Mouse (Mus musculus) MEL (cell line): ENCODE data around the gene Emd. TPM values are rescaled to one million over a fixed set of nuclear protein-coding genes. Genes with fewer than 3 reads are reported as not detected.
A peak's percentile ranks its signal among the peaks of the same experiment; 100 is the strongest.

Experiments used
- DNase-seq: peaks from one replicate; pipeline ENCODE4 v3.0.0; 2011; ENCODE audit warnings: low read depth, low spot score
- H3K27ac ChIP-seq: 2 replicates; pipeline ENCODE4 v1.5.1; 2012; ENCODE audit warnings: low read depth, mild to moderate bottlenecking, control low read depth, low read length, moderate library complexity; ENCODE audit not compliant: control insufficient read depth
- H3K27me3 ChIP-seq, 2 experiments: fragments of 150-350 bp in 1 of 2; sonication (generic) in 1 of 2; 2 replicates each; pipeline ENCODE4 v1.6.1; 2012; ENCODE audit warnings: low read length in 2 of 2, mild to moderate bottlenecking in 2 of 2, improper control_type of control experiment in 1 of 2, moderate library complexity in 1 of 2; ENCODE audit not compliant: insufficient read depth in 2 of 2, control insufficient read depth in 1 of 2
- H3K36me3 ChIP-seq, 2 experiments: 2 replicates each; pipeline ENCODE4 v1.6.1; 2012 to 2014; ENCODE audit warnings: low read length in 2 of 2, improper control_type of control experiment in 1 of 2, inconsistent platforms in 1 of 2, mild to moderate bottlenecking in 1 of 2; ENCODE audit not compliant: insufficient read depth in 2 of 2, control insufficient read depth in 1 of 2
- H3K4me1 ChIP-seq, 2 experiments: fragments of 150-350 bp in 1 of 2; sonication (generic) in 1 of 2; 2 replicates each; pipeline ENCODE4 v1.6.1; 2012; ENCODE audit warnings: low read length in 2 of 2, improper control_type of control experiment in 1 of 2, mild to moderate bottlenecking in 1 of 2; ENCODE audit not compliant: insufficient read depth in 2 of 2, control insufficient read depth in 1 of 2
- H3K4me3 ChIP-seq, 2 experiments: fragments of 150-350 bp in 1 of 2; sonication (generic) in 1 of 2; 2 replicates each; pipeline ENCODE4 v1.5.1; 2012; ENCODE audit warnings: low read depth in 2 of 2, low read length in 2 of 2, mild to moderate bottlenecking in 2 of 2, moderate library complexity in 2 of 2, control low read depth in 1 of 2, improper control_type of control experiment in 1 of 2; ENCODE audit not compliant: control insufficient read depth in 1 of 2, insufficient read depth in 1 of 2
- H3K79me2 ChIP-seq: 2 replicates; pipeline ENCODE4 v1.6.1; 2012; ENCODE audit warnings: mild to moderate bottlenecking, low read length, moderate library complexity; ENCODE audit not compliant: control insufficient read depth, poor library complexity, insufficient read depth
- H3K9ac ChIP-seq: 2 replicates; pipeline ENCODE4 v1.6.1; 2012; ENCODE audit warnings: low read depth, mild to moderate bottlenecking, control low read depth, low read length, moderate library complexity; ENCODE audit not compliant: control insufficient read depth, poor library complexity, severe bottlenecking
- H3K9me3 ChIP-seq: fragments of 150-350 bp; sonication (generic); replicated peaks from 2 replicates; pipeline ENCODE4 v1.6.1; 2012; ENCODE audit warnings: mild to moderate bottlenecking, low read length, improper control_type of control experiment, moderate library complexity; ENCODE audit not compliant: insufficient read depth
- BHLHE40 ChIP-seq: IDR thresholded peaks from 2 replicates; pipeline ENCODE4 v1.6.1; 2012; ENCODE audit warnings: low read depth, mild to moderate bottlenecking, inconsistent platforms, low read length, improper control_type of control experiment, borderline replicate concordance
- CHD1 ChIP-seq: IDR thresholded peaks from 2 replicates; pipeline ENCODE4 v1.6.1; 2012; ENCODE audit warnings: low read depth, mild to moderate bottlenecking, inconsistent platforms, low read length, improper control_type of control experiment
- CHD2 ChIP-seq: IDR thresholded peaks from 2 replicates; pipeline ENCODE4 v1.6.1; 2011; ENCODE audit warnings: low read length, improper control_type of control experiment
- CTCF ChIP-seq, 3 experiments: IDR thresholded peaks in 2 of 3; conservative IDR thresholded peaks in 1 of 3; 2 replicates each; pipeline ENCODE4 v1.5.1; 2011 to 2012; ENCODE audit warnings: low read length in 3 of 3, low read depth in 2 of 3, mild to moderate bottlenecking in 2 of 3, improper control_type of control experiment in 1 of 3, inconsistent platforms in 1 of 3, mixed read lengths in 1 of 3, moderate library complexity in 1 of 3; ENCODE audit not compliant: control insufficient read depth in 1 of 3, insufficient read depth in 1 of 3, poor library complexity in 1 of 3, severe bottlenecking in 1 of 3
- E2F4 ChIP-seq: IDR thresholded peaks from 2 replicates; pipeline ENCODE4 v1.6.1; 2011; ENCODE audit warnings: low read depth, low read length, improper control_type of control experiment, borderline replicate concordance
- EP300 ChIP-seq, 2 experiments: IDR thresholded peaks; 2 replicates each; pipeline ENCODE4 v1.6.1; 2011; ENCODE audit warnings: improper control_type of control experiment in 2 of 2, low read length in 2 of 2, low read depth in 1 of 2, mild to moderate bottlenecking in 1 of 2
- GABPA ChIP-seq: IDR thresholded peaks from 2 replicates; pipeline ENCODE4 v1.6.1; 2012; ENCODE audit warnings: low read depth, mild to moderate bottlenecking, inconsistent platforms, low read length, improper control_type of control experiment, moderate library complexity
- GATA1 ChIP-seq: IDR thresholded peaks from 2 replicates; pipeline ENCODE4 v1.6.1; 2011; ENCODE audit warnings: low read depth, low read length, improper control_type of control experiment
- HCFC1 ChIP-seq: IDR thresholded peaks from 2 replicates; pipeline ENCODE4 v1.6.1; 2012; ENCODE audit warnings: low read depth, mild to moderate bottlenecking, inconsistent platforms, low read length, improper control_type of control experiment, moderate library complexity
- KAT2A ChIP-seq: conservative IDR thresholded peaks from 2 replicates; pipeline ENCODE4 v1.6.1; 2012; ENCODE audit warnings: low read depth, low read length, improper control_type of control experiment, inconsistent platforms
- MAFK ChIP-seq: IDR thresholded peaks from 2 replicates; pipeline ENCODE4 v1.6.1; 2011; ENCODE audit warnings: low read depth, mild to moderate bottlenecking, low read length, improper control_type of control experiment, borderline replicate concordance
- MAX ChIP-seq: IDR thresholded peaks from 2 replicates; pipeline ENCODE4 v1.6.1; 2011; ENCODE audit warnings: low read length, improper control_type of control experiment
- MAZ ChIP-seq: IDR thresholded peaks from 2 replicates; pipeline ENCODE4 v1.6.1; 2012; ENCODE audit warnings: low read depth, mild to moderate bottlenecking, inconsistent platforms, low read length, improper control_type of control experiment
- MYB ChIP-seq: IDR thresholded peaks from 2 replicates; pipeline ENCODE4 v1.6.1; 2011; ENCODE audit warnings: mild to moderate bottlenecking, low read depth, low read length, improper control_type of control experiment
- NELFE ChIP-seq: IDR thresholded peaks from 2 replicates; pipeline ENCODE4 v1.6.1; 2011; ENCODE audit warnings: low read depth, low read length, improper control_type of control experiment
- NRF1 ChIP-seq: IDR thresholded peaks from 2 replicates; pipeline ENCODE4 v1.6.1; 2014; ENCODE audit warnings: low read depth, mild to moderate bottlenecking, inconsistent platforms, low read length, improper control_type of control experiment, moderate library complexity; ENCODE audit not compliant: poor library complexity, insufficient read depth, severe bottlenecking
- RAD21 ChIP-seq: IDR thresholded peaks from 2 replicates; pipeline ENCODE4 v1.6.1; 2011; ENCODE audit warnings: mild to moderate bottlenecking, low read depth, low read length, improper control_type of control experiment
- RCOR1 ChIP-seq: IDR thresholded peaks from 2 replicates; pipeline ENCODE4 v1.6.1; 2012; ENCODE audit warnings: low read depth, mild to moderate bottlenecking, inconsistent platforms, low read length, improper control_type of control experiment
- SIN3A ChIP-seq: IDR thresholded peaks from 2 replicates; pipeline ENCODE4 v1.6.1; 2012; ENCODE audit warnings: low read length, improper control_type of control experiment, inconsistent platforms
- TAL1 ChIP-seq: IDR thresholded peaks from 2 replicates; pipeline ENCODE4 v1.6.1; 2012; ENCODE audit warnings: mild to moderate bottlenecking, inconsistent platforms, low read length, moderate library complexity, mixed read lengths
- TBP ChIP-seq: IDR thresholded peaks from 2 replicates; pipeline ENCODE4 v1.8.0; 2011; ENCODE audit warnings: low read depth, low read length, improper control_type of control experiment
- TCF12 ChIP-seq: IDR thresholded peaks from 2 replicates; pipeline ENCODE4 v1.6.1; 2014; ENCODE audit warnings: low read depth, mild to moderate bottlenecking, inconsistent platforms, low read length, improper control_type of control experiment, moderate library complexity
- UBTF ChIP-seq: IDR thresholded peaks from 2 replicates; pipeline ENCODE4 v1.6.1; 2012; ENCODE audit warnings: low read depth, mild to moderate bottlenecking, inconsistent platforms, low read length, improper control_type of control experiment, moderate library complexity, borderline replicate concordance; ENCODE audit not compliant: insufficient read depth
- USF1 ChIP-seq: IDR thresholded peaks from 2 replicates; pipeline ENCODE4 v1.6.1; 2014; ENCODE audit warnings: low read depth, mild to moderate bottlenecking, inconsistent platforms, low read length, improper control_type of control experiment, moderate library complexity
- USF2 ChIP-seq, 2 experiments: IDR thresholded peaks; 2 replicates each; pipeline ENCODE4 v1.6.1; 2011 to 2012; ENCODE audit warnings: improper control_type of control experiment in 2 of 2, low read length in 2 of 2, borderline replicate concordance in 1 of 2, inconsistent platforms in 1 of 2, low read depth in 1 of 2, mild to moderate bottlenecking in 1 of 2; ENCODE audit not compliant: insufficient read depth in 1 of 2
- ZKSCAN1 ChIP-seq: IDR thresholded peaks from 2 replicates; pipeline ENCODE4 v1.6.1; 2012; ENCODE audit warnings: low read depth, mild to moderate bottlenecking, inconsistent platforms, low read length, improper control_type of control experiment, moderate library complexity
- ZMIZ1 ChIP-seq: IDR thresholded peaks from 2 replicates; pipeline ENCODE4 v1.6.1; 2012; ENCODE audit warnings: low read depth, mild to moderate bottlenecking, inconsistent platforms, low read length, improper control_type of control experiment, moderate library complexity
- ZNF384 ChIP-seq: IDR thresholded peaks from 2 replicates; pipeline ENCODE4 v1.6.1; 2012; ENCODE audit warnings: low read depth, mild to moderate bottlenecking, inconsistent platforms, low read length, improper control_type of control experiment
- polyA plus RNA-seq, 2 experiments: library from polyadenylated mRNA; stranded (reverse) in 1 of 2; unstranded in 1 of 2; fragments of >175 nt in 1 of 2; fragments of >200 nt in 1 of 2; gene quantifications; 2 replicates each; pipeline versions ENCODE4 v1.2.1 to v1.2.4; 2012; ENCODE audit warnings: low replicate concordance in 2 of 2, low read depth in 1 of 2; ENCODE audit not compliant: insufficient read length in 2 of 2, insufficient read depth in 1 of 2, missing spikeins in 1 of 2
- total RNA-seq: library from RNA; depleted of rRNA; stranded (reverse); fragments of 300-350 nt; gene quantifications from 2 replicates; pipeline ENCODE4 v1.2.3, GENCODE M21; 2012

Gene Emd
- total and polyA plus RNA-seq, 3 experiments: 55.5 to 157 (median 130) TPM

GRCm38 (mm10) chrX:74293431-74293830 lies 38.9 kb downstream of the Emd start:
- H3K9me3 ChIP-seq: no peaks in the 10 kb centered on the region
- peaks cover 0 to 9% of the 10 kb centered on the region in 2 experiments; a peak in 2 of 4 replicates for H3K36me3 ChIP-seq
- peaks cover 10% of the 10 kb centered on the region for H3K79me2 ChIP-seq
- H3K4me3 ChIP-seq: no peak overlapping the region
- H3K4me1 ChIP-seq: peaks cover under 1 to 4% of the 10 kb centered on the region in 2 experiments; a peak in 3 of 4 replicates
- DNase-seq: peak; percentile 54
- H3K27me3 ChIP-seq: no peaks in the 10 kb centered on the region
- H3K27ac ChIP-seq: peak overlapping the region; percentile 16; the same call in 1 of the 2 replicates
- peak; percentile 90 for TF ChIP-seq GATA1
- no peak for TF ChIP-seq UBTF
- TF ChIP-seq BHLHE40: no peak
- TF ChIP-seq SIN3A: peak; percentile 34; the same call in 1 of the 2 replicates
- TF ChIP-seq MYB: no peak
- TF ChIP-seq USF2 (IDR thresholded peaks at IDR 0.05; ENCODE audit: borderline replicate concordance in 1 of 2, insufficient read depth in 1 of 2, low read depth in 1 of 2, low read length in 2 of 2): no peak
- TF ChIP-seq ZNF384: no peak
- no peak for TF ChIP-seq ZMIZ1
- TF ChIP-seq CTCF (IDR thresholded peaks at IDR 0.05 in 2 of 3, conservative IDR thresholded peaks at IDR 0.05 in 1 of 3; ENCODE audit: control insufficient read depth in 1 of 3, insufficient read depth in 1 of 3, low read depth in 2 of 3, low read length in 3 of 3, poor library complexity in 1 of 3, severe bottlenecking in 1 of 3): no peak
- TF ChIP-seq GABPA: no peak
- no peak for TF ChIP-seq CHD1
- TF ChIP-seq MAZ: no peak
- TF ChIP-seq CHD2: no peak
- TF ChIP-seq NELFE: no peak
- no peak for TF ChIP-seq NRF1
- no peak for TF ChIP-seq HCFC1
- TF ChIP-seq TBP: no peak
- peak; percentile 65 for TF ChIP-seq RCOR1
- no peak for TF ChIP-seq USF1
- peak; percentile 78 for TF ChIP-seq TCF12
- no peak for TF ChIP-seq MAX
- no peak for TF ChIP-seq KAT2A
- no peak for TF ChIP-seq RAD21
- peak; percentile 66 to 84 for TF ChIP-seq EP300 (IDR thresholded peaks at IDR 0.05; ENCODE audit: low read depth in 1 of 2, low read length in 2 of 2)
- TF ChIP-seq TAL1: peak; percentile 74
- no peak for TF ChIP-seq E2F4
- no peak for TF ChIP-seq MAFK
- no peak for TF ChIP-seq ZKSCAN1
- TF ChIP-seq, all 39 proteins: peak for 6
- H3K9ac ChIP-seq: no peak overlapping the region
